In the genomic region with DNA sequence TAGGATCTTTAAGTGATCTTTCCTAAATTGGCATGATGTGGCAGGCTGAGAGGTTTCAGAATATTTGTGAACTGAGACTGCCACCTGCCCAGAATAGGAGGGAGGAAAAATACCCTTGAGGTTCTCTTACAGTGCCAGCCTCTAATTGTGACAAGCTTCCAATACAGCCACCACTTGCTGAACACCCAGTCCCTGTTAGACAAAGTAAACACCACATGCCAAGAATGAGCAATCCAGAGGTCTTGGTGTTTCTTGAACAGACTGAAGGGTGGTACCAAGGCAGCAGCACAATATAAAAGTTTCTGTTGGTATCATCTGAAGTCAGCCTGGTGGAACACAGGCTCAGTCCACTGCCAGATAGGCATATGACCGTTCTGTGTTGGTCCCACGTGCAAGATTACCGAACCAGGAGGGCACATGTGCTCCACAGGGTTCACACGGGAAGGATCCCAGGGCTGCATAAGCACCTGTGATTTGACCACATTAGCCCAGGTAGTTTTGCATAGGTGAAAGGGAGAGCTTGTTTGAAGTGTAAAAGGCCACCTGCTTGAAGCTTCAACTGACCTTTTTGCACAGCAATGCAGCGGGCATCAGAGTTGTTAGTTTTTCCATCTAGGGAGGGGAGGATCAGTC, we compare ENCODE assay signal across 24 mouse cellular contexts. TPM values are rescaled to one million over a fixed set of nuclear protein-coding genes. Genes with fewer than 3 reads are reported as not detected.
DNase-seq lines count a peak whose midpoint lies in the region; ATAC-seq and TF ChIP-seq lines count a peak whose summit lies in the region.
"Had no signal": no experiment of that assay in that cellular context is flagged by ENCODE, and none has a peak within 500 bp of the region (broad histone marks: within the 10 kb centered on the region; RNA-seq: fewer than 3 reads in every experiment).

No protein-coding gene starts in this region.

- no peak for DNase-seq in forebrain, embryonic 11.5 days (ENCODE audit: low spot score)
- no peak for DNase-seq in forebrain, embryonic 10.5 days (ENCODE audit: extremely low spot score, low spot score)
- no peak for DNase-seq in neural tube, embryonic 10.5 days (ENCODE audit: extremely low spot score, low spot score)
- DNase-seq in hindbrain, embryonic 14.5 days (ENCODE audit: low spot score) = no peak
- DNase-seq in liver = no peak
- no peak for DNase-seq in kidney, postnatal 36 days
- DNase-seq: adrenal gland, postnatal 25 days; cerebellum, adult 11 months; cerebellum, postnatal 10 days; gastrocnemius, adult 2 months; heart, postnatal 14 days; kidney, adult 2 months; kidney, postnatal 14 days; left cerebral cortex, postnatal 4 days; lung, adult 18-20 months; right cerebral cortex, postnatal 25 days; thymus, adult 2 months had no signal

- H3K27ac ChIP-seq in forebrain, embryonic 11.5 days (ENCODE audit: low read depth, low read length) = no peak overlapping the region
- no peak overlapping the region for H3K27ac ChIP-seq in forebrain, embryonic 10.5 days
- no peak overlapping the region for H3K27ac ChIP-seq in neural tube, embryonic 12.5 days
- no peak overlapping the region for H3K27ac ChIP-seq in hindbrain, embryonic 14.5 days
- H3K27ac ChIP-seq: gastrocnemius, adult 2 months; neural tube, embryonic 13.5 days had no signal

- 91% methylated on average over 5 of the region's 5 CpGs for WGBS in forebrain, embryonic 11.5 days
- WGBS in forebrain, embryonic 10.5 days = 92% methylated on average over 5 of the region's 5 CpGs
- 94% methylated on average over 5 of the region's 5 CpGs for WGBS in neural tube, embryonic 12.5 days
- WGBS in hindbrain, embryonic 14.5 days = 95% methylated on average over 5 of the region's 5 CpGs

- H3K4me1 ChIP-seq in forebrain, embryonic 11.5 days (replicated peaks; ENCODE audit: control insufficient read depth, insufficient read depth, low read length) = no peaks in the 10 kb centered on the region
- H3K4me1 ChIP-seq in forebrain, embryonic 10.5 days = no peaks in the 10 kb centered on the region
- no peaks in the 10 kb centered on the region for H3K4me1 ChIP-seq in neural tube, embryonic 12.5 days
- H3K4me1 ChIP-seq in hindbrain, embryonic 14.5 days (replicated peaks; ENCODE audit: control insufficient read depth, insufficient read depth, low read length) = no peaks in the 10 kb centered on the region
- H3K4me1 ChIP-seq: heart, embryonic 12.5 days; neural tube, embryonic 13.5 days had no signal

- peak; percentile 6; the same call in 1 of the 2 replicates for ATAC-seq in forebrain, embryonic 11.5 days (replicated peaks; ENCODE audit: low FRiP score)
- ATAC-seq in neural tube, embryonic 12.5 days (ENCODE audit: low FRiP score, low read depth) = peak; percentile 60
- ATAC-seq in hindbrain, embryonic 14.5 days (ENCODE audit: low FRiP score) = peak; percentile 34; the same call in 1 of the 2 replicates
- ATAC-seq: inflammation-experienced regulatory T-cells, adult 6 months had no signal

- H3K79me2 ChIP-seq in myocyte (ENCODE audit: control insufficient read depth, insufficient read depth) = no peaks in the 10 kb centered on the region

- H3K4me2 ChIP-seq in forebrain, embryonic 11.5 days (ENCODE audit: low read depth, low read length, severe bottlenecking) = no peak overlapping the region
- no peak overlapping the region for H3K4me2 ChIP-seq in neural tube, embryonic 12.5 days (replicated peaks)
- H3K4me2 ChIP-seq in hindbrain, embryonic 14.5 days (replicated peaks) = no peak overlapping the region
- H3K4me2 ChIP-seq in myocyte (ENCODE audit: low read depth) = no peak overlapping the region
- H3K4me2 ChIP-seq: heart, embryonic 12.5 days; neural tube, embryonic 13.5 days had no signal

- no peaks in the 10 kb centered on the region for H3K27me3 ChIP-seq in forebrain, embryonic 11.5 days (ENCODE audit: control insufficient read depth, insufficient read depth, low read length)
- no peaks in the 10 kb centered on the region for H3K27me3 ChIP-seq in forebrain, embryonic 10.5 days (ENCODE audit: poor library complexity, severe bottlenecking)
- H3K27me3 ChIP-seq in neural tube, embryonic 12.5 days (replicated peaks) = no peaks in the 10 kb centered on the region
- H3K27me3 ChIP-seq in hindbrain, embryonic 14.5 days (ENCODE audit: control insufficient read depth, insufficient read depth, low read length) = no peaks in the 10 kb centered on the region
- H3K27me3 ChIP-seq in myocyte (ENCODE audit: control insufficient read depth, insufficient read depth, insufficient read length) = no peaks in the 10 kb centered on the region
- H3K27me3 ChIP-seq: heart, embryonic 12.5 days; neural tube, embryonic 13.5 days had no signal

- peaks cover 37% of the 10 kb centered on the region for H3K36me3 ChIP-seq in forebrain, embryonic 11.5 days (ENCODE audit: control insufficient read depth, insufficient read depth, low read length)
- H3K36me3 ChIP-seq in forebrain, embryonic 10.5 days (replicated peaks) = peaks cover 60% of the 10 kb centered on the region
- H3K36me3 ChIP-seq in neural tube, embryonic 12.5 days = peaks cover 48% of the 10 kb centered on the region
- H3K36me3 ChIP-seq in hindbrain, embryonic 14.5 days (replicated peaks; ENCODE audit: control insufficient read depth, insufficient read depth) = peaks cover 48% of the 10 kb centered on the region
- H3K36me3 ChIP-seq in myocyte (ENCODE audit: control insufficient read depth, insufficient read depth) = peaks cover 46% of the 10 kb centered on the region

- H3K9ac ChIP-seq in forebrain, embryonic 11.5 days (ENCODE audit: low read length) = no peak overlapping the region
- H3K9ac ChIP-seq in neural tube, embryonic 12.5 days = no peak overlapping the region
- H3K9ac ChIP-seq in hindbrain, embryonic 14.5 days = no peak overlapping the region
- H3K9ac ChIP-seq: heart, embryonic 12.5 days; neural tube, embryonic 13.5 days had no signal

- H3K4me3 ChIP-seq in forebrain, embryonic 11.5 days (ENCODE audit: low read depth, low read length) = no peak overlapping the region
- H3K4me3 ChIP-seq in forebrain, embryonic 10.5 days = no peak overlapping the region
- no peak overlapping the region for H3K4me3 ChIP-seq in neural tube, embryonic 12.5 days
- H3K4me3 ChIP-seq in hindbrain, embryonic 14.5 days (replicated peaks; ENCODE audit: low read length) = no peak overlapping the region
- H3K4me3 ChIP-seq in myocyte = no peak overlapping the region
- H3K4me3 ChIP-seq: gastrocnemius, adult 2 months; heart, embryonic 12.5 days; neural tube, embryonic 13.5 days had no signal

- no peak overlapping the region for H3ac ChIP-seq in myocyte (ENCODE audit: control insufficient read depth, insufficient read length)

- peaks cover 17% of the 10 kb centered on the region for H3K9me3 ChIP-seq in forebrain, embryonic 11.5 days (ENCODE audit: control insufficient read depth, low read length)
- peaks cover 62% of the 10 kb centered on the region for H3K9me3 ChIP-seq in forebrain, embryonic 10.5 days
- H3K9me3 ChIP-seq in neural tube, embryonic 12.5 days = peaks cover 36% of the 10 kb centered on the region
- peaks cover 52% of the 10 kb centered on the region for H3K9me3 ChIP-seq in hindbrain, embryonic 14.5 days (ENCODE audit: control insufficient read depth, low read length)

- no peak for TF ChIP-seq POLR2A in myocyte (IDR thresholded peaks at IDR 0.05; ENCODE audit: insufficient read length, low read depth)

TF ChIP-seq in myocyte, 11 proteins besides CTCF, POLR2A, EP300 and RAD21:
- TF ChIP-seq MAX (IDR thresholded peaks at IDR 0.05; ENCODE audit: low read depth) = no peak
- TF ChIP-seq POLR2AphosphoS2 (IDR thresholded peaks at IDR 0.05; ENCODE audit: insufficient read length, low read depth) = peak; percentile 63

RNA-seq across cellular contexts. Expression of a gene that starts 14.2 kb away (rescaled TPM):
- polyA plus RNA-seq in forebrain, embryonic 11.5 days (2014; fragmentation: Nextera tagmentation; extraction: Ambion mirVana) = 58.5 and 66.4 TPM in 2 replicates
- 60.6 and 62.0 TPM in 2 replicates for polyA plus RNA-seq in forebrain, embryonic 10.5 days (2016; fragmentation: Nextera tagmentation; extraction: Ambion mirVana)
- 58.1 and 64.8 TPM in 2 replicates for polyA plus RNA-seq in neural tube, embryonic 12.5 days (2016; fragmentation: Nextera tagmentation; extraction: Ambion mirVana)
- 48.5 and 53.7 TPM in 2 replicates for polyA plus RNA-seq in hindbrain, embryonic 14.5 days (2014; fragmentation: Nextera tagmentation; extraction: Ambion mirVana)
- 14.5 TPM for polyA plus RNA-seq in myocyte (2012; fragmentation: generic; extraction: Trizol)

RNA-seq across cellular contexts. Expression of a gene that starts 15.8 kb away (rescaled TPM):
- polyA plus RNA-seq in forebrain, embryonic 11.5 days (2014; fragmentation: Nextera tagmentation; extraction: Ambion mirVana) = 3.5 and 4.1 TPM in 2 replicates
- polyA plus RNA-seq in forebrain, embryonic 10.5 days (2016; fragmentation: Nextera tagmentation; extraction: Ambion mirVana) = 2.9 and 3.2 TPM in 2 replicates
- polyA plus RNA-seq in neural tube, embryonic 12.5 days (2016; fragmentation: Nextera tagmentation; extraction: Ambion mirVana) = 0.63 and 0.85 TPM in 2 replicates
- polyA plus RNA-seq in hindbrain, embryonic 14.5 days (2014; fragmentation: Nextera tagmentation; extraction: Ambion mirVana) = 0.62 and 1.1 TPM in 2 replicates
- polyA plus RNA-seq in myocyte (2012; fragmentation: generic; extraction: Trizol) = 0.31 TPM
- polyA plus RNA-seq: G1E; liver, adult 2 months had no signal

Comparison
In these comparisons a context has a peak if more than half of its experiments do, and no peak if none do; other contexts are left out.
1. ATAC-seq: peak in every context shown above with its lines; median percentile 60 in neural tube, embryonic 12.5 days; 34 in hindbrain, embryonic 14.5 days; 6 in forebrain, embryonic 11.5 days.